Mouse (Mus musculus) cerebellum, adult 2 months (tissue): ENCODE data around the gene Dcun1d2. TPM values are rescaled to one million over a fixed set of nuclear protein-coding genes. Genes with fewer than 3 reads are reported as not detected.

Source experiments
- DNase-seq, 2 experiments: peaks; one replicate each; pipeline ENCODE4 v3.0.0; 2021
- H3K27ac ChIP-seq: fragments of 200-500 bp; 2 replicates; pipeline ENCODE4 v1.5.1; 2012; ENCODE audit warnings: low read length, control low read depth, inconsistent platforms; ENCODE audit not compliant: insufficient read depth
- H3K27me3 ChIP-seq: fragments of 200-500 bp; 2 replicates; pipeline ENCODE4 v1.6.1; 2012; ENCODE audit warnings: inconsistent platforms, mild to moderate bottlenecking, low read length, moderate library complexity; ENCODE audit not compliant: control insufficient read depth, insufficient read depth
- H3K4me1 ChIP-seq: fragments of 200-500 bp; 2 replicates; pipeline ENCODE4 v1.6.1; 2011; ENCODE audit warnings: low read length; ENCODE audit not compliant: control insufficient read depth, insufficient read depth
- H3K4me3 ChIP-seq: fragments of 200-500 bp; replicated peaks from 2 replicates; pipeline ENCODE3; 2011; ENCODE audit warnings: mild to moderate bottlenecking, low read depth, low read length, control low read depth; ENCODE audit not compliant: insufficient read depth
- CTCF ChIP-seq: fragments of 200-500 bp; IDR thresholded peaks from 2 replicates; pipeline ENCODE4 v1.5.1; 2011; ENCODE audit warnings: low read depth, mild to moderate bottlenecking, control low read depth, low read length, moderate library complexity, borderline replicate concordance; ENCODE audit not compliant: insufficient read depth
- POLR2A ChIP-seq: fragments of 200-500 bp; IDR thresholded peaks from 2 replicates; pipeline ENCODE4 v1.6.1; 2011; ENCODE audit warnings: low read length, control low read depth, borderline replicate concordance; ENCODE audit not compliant: insufficient read depth
- WGBS: fragments of 180-500 bp; shearing (Covaris S2); methylation state at CpG from one replicate; pipeline ENCODE4 v1.1.7; 2018; 5-methylcytosine and 5-hydroxymethylcytosine counted together
- polyA plus RNA-seq: library from polyadenylated mRNA; depleted of rRNA; stranded (reverse); fragments of >200 nt; gene quantifications from 2 replicates; pipeline ENCODE4 v1.2.3, GENCODE M21; 2012

Dcun1d2 gene
- polyA plus RNA-seq, 1 experiment, result 62.3 TPM

DNA sequence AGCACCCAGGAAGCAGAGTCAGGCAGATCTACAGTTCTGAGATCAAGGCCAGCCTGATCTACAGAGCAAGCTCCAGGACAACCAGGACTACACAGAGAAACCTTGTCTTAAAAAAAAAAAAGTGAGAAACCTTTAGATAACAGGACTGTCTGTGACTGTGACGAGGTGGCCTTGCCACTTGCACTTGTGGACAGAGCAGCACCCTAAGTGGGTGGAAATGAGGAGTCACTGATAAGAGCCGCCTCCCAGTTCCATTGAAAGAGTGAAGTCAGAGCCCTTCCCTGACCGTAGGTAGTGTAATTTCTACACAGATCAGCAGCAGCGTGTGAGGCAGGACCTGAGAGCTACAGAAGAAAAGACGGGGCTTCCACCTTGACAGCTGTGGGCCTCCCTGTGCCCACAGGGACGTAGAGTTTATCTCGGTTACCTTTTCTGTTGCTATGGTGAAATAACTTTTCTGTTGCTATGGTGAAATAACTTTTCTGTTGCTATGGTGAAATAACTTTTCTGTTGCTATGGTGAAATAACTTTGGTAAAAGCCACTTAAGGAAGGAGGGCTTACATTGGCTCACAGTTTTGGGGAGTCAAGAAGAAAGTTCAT, 18.5 kb upstream of the Dcun1d2 start:
- 82% methylated on average over 7 of the region's 7 CpGs for WGBS
- Histone ChIP-seq H3K27ac (no peak overlapping the region), H3K4me3 (no peak overlapping the region), H3K27me3 (no peaks in the 10 kb centered on the region), H3K4me1 (no peaks in the 10 kb centered on the region)
- TF ChIP-seq POLR2A, result no peak
- no peak for DNase-seq

DNA sequence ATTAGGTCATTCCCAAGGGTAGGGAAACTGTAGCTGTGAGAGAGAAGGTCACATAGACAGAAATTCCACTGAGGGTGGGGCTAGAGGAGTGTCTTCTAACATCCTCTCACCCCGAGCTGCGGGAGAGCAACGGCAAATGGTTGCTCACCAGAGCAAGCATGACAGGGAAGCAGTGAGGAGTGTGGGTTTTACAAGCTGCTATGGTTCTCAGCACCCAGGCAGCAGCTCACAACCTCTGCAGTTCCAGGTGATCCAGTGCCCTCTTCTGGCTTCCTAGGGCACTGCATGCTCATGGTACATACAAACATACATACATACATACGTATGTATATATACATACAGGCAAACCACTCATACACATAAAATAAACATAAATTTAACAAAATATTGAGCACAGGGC, 18.0 kb upstream of the Dcun1d2 start:
- Histone ChIP-seq H3K4me3 (no peak overlapping the region), H3K4me1 (no peaks in the 10 kb centered on the region), H3K27ac (no peak overlapping the region), H3K27me3 (no peaks in the 10 kb centered on the region)
- 95% methylated on average over 4 of the region's 4 CpGs for WGBS
- no peak for DNase-seq
- TF ChIP-seq CTCF (no peak), POLR2A (no peak)

DNA sequence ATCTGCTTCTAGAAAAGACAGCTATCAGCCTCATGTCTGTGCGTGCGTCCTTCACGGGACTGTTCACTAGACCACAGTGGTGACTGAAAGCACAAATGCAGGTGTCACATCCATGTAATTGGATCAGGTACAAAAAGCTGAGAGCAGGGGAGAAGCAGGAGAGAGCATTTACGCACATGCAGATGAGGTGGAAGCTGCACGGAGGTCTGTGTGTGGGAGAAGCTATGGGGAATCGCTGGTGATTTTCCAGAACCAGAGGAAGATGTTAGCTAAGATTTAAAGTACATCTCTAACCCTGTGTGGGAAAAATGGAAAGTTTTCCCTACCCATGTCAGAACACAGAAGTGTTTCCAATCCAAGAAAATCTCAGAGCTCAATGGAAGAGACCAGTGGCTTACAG, 17.5 kb upstream of the Dcun1d2 start:
- no peaks in the 10 kb centered on the region for H3K27me3 ChIP-seq
- DNase-seq, result no peak
- WGBS, result 91% methylated on average over 6 of the region's 6 CpGs
- no peak overlapping the region for H3K27ac ChIP-seq
- H3K4me3 ChIP-seq, result no peak overlapping the region
- TF ChIP-seq CTCF (no peak), POLR2A (no peak)
- H3K4me1 ChIP-seq, result no peaks in the 10 kb centered on the region

DNA sequence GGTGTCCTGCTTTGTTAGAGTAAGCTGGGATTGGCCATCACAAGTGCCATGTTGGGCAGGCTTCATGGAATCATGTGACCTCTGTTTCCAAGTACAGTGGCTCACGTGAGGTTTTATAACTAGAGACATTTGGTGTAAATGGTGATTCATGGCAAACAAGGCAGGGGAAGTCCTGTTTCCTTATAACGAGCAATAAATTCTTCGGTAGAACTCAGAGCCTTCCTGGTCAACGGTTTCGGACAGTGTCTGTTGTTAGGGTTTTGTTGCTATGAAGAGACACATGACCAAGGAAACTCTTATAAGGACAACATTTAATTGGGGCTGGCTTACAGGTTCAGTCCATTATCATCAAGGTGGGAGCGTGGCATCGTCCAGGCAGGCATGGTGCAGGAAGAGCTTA, 13.1 kb upstream of the Dcun1d2 start:
- H3K27ac ChIP-seq, result no peak overlapping the region
- H3K4me1 ChIP-seq, result no peaks in the 10 kb centered on the region
- DNase-seq, result no peak
- no peaks in the 10 kb centered on the region for H3K27me3 ChIP-seq
- 95% methylated on average over 7 of the region's 7 CpGs for WGBS
- no peak for TF ChIP-seq CTCF
- no peak for TF ChIP-seq POLR2A
- no peak overlapping the region for H3K4me3 ChIP-seq

DNA sequence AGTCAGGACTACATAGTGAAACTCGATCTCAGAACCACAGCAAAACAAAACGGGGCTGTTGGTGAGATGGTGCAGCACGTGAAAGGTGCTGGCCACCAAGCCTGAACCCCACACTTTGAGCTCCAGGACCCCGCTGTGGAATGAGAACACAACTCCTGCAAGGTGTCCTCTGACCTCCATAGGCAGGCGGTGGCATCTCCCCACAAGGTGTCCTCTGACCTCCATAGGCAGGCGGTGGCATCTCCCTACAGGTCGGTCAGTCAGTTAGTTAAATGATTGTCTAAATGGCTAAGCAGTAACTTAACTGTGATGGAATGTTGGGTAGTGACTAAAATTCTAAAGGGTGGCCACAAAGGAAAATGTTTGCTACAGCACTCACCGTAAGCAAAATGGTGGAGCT, 11.6 kb upstream of the Dcun1d2 start:
- WGBS, result 98% methylated on average over 8 of the region's 8 CpGs
- TF ChIP-seq POLR2A, result no peak
- no peak for TF ChIP-seq CTCF

DNA sequence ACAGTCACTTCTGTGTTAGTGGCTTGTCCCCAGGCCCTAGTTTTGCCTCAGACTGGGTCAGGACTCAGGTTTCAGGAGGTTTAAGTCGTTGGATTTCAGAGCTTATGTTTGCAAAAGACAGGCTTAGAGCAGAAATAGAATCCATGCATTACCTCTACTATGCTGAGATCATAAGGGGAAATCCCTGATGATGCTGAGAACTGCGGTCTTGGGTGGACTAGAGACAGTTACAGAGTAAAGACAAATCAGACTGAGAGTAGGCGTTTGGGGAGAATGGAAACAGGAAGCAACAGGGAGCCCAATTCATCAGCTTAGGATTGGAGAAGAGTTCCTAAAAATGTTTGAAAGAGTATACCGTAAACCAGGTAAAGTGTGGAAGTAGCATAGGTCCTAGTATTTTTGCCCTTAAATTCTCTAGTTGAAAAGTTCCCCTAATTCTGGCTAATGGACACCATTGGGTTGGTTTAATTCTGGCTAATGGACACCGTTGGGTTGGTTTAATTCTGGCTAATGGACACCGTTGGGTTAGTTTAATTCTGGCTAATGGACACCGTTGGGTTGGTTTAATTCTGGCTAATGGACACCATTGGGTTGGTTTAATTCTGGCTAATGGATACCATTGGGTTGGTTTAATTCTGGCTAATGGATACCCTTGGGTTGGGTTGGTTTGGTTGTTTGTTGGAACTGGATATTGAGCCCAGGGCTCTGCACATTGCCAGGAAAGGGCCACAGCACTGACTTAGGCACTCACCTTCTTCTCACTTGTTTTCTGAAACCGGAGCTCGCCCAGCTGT, 5.9 kb upstream of the Dcun1d2 start:
- TF ChIP-seq POLR2A (no peak), CTCF (no peak)
- Histone ChIP-seq H3K4me1 (no peaks in the 10 kb centered on the region), H3K4me3 (no peak overlapping the region), H3K27me3 (no peaks in the 10 kb centered on the region), H3K27ac (no peak overlapping the region)
- 96% methylated on average over 9 of the region's 9 CpGs for WGBS
- no peak for DNase-seq

More for the DNA sequence above, 11.6 kb upstream of the Dcun1d2 start:
- no peak overlapping the region for H3K4me3 ChIP-seq
- no peaks in the 10 kb centered on the region for H3K4me1 ChIP-seq
- no peak overlapping the region for H3K27ac ChIP-seq
- no peak for DNase-seq
- no peaks in the 10 kb centered on the region for H3K27me3 ChIP-seq

DNA sequence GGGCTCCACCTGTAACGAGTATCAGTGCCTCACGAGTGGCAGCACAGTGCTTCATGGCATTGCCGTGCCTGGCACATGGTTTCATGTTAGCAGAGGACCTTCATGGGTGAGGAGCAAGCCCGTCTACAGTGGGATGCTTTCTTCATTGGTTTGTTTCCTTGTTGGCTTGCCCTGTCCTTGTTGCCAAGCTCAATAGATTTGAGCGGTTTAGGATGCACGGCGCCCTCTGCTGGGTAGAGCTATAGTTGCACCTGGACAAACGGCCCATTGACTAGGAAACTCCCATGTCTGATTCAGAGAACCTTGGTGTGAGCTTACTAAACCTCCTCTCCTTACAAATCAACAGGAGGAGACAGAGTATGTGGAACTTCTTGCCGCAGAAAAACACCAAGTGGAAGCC, 4.4 kb upstream of the Dcun1d2 start:
- Histone ChIP-seq H3K4me1 (no peaks in the 10 kb centered on the region), H3K27me3 (no peaks in the 10 kb centered on the region), H3K27ac (no peak overlapping the region), H3K4me3 (no peak overlapping the region)
- 27% methylated on average over 9 of the region's 9 CpGs for WGBS
- peak; percentile 65 to 79 for DNase-seq
- TF ChIP-seq POLR2A (no peak), CTCF (peak; percentile 78)

DNA sequence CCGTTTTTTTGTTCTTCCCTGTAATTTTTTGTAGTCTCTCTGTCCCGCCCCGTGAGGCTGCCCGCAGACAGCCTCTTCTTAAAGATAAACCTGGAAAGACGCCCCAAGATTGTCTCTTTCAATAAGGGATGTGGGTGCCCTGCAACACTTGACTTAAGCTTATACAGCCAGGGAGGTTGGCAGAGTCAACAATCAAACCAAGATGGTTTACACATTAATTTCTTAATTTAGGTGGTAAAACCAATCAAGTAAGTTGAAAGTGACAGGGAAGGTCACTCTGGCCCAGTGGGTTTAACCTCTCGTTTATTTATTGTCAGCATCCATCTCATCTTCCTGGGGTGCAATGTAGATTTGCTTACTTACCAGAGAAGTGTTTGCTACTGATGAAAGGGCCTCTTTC, 715 bp upstream of the Dcun1d2 start:
- DNase-seq, result no peak
- Histone ChIP-seq H3K4me3 (peak overlapping the region; percentile 91), H3K27ac (no peak overlapping the region), H3K4me1 (no peaks in the 10 kb centered on the region), H3K27me3 (no peaks in the 10 kb centered on the region)
- no peak for TF ChIP-seq POLR2A
- WGBS, result 2% methylated on average over 6 of the region's 6 CpGs
